Mouse (Mus musculus): ENCODE data around the gene Emp1. TPM values are rescaled to one million over a fixed set of nuclear protein-coding genes. Genes with fewer than 3 reads are reported as not detected.

Gene Emp1
- polyA plus RNA-seq (2015; fragmentation: Nextera tagmentation; extraction: Ambion mirVana) = 7.0 and 8.6 TPM in 2 replicates

DNA sequence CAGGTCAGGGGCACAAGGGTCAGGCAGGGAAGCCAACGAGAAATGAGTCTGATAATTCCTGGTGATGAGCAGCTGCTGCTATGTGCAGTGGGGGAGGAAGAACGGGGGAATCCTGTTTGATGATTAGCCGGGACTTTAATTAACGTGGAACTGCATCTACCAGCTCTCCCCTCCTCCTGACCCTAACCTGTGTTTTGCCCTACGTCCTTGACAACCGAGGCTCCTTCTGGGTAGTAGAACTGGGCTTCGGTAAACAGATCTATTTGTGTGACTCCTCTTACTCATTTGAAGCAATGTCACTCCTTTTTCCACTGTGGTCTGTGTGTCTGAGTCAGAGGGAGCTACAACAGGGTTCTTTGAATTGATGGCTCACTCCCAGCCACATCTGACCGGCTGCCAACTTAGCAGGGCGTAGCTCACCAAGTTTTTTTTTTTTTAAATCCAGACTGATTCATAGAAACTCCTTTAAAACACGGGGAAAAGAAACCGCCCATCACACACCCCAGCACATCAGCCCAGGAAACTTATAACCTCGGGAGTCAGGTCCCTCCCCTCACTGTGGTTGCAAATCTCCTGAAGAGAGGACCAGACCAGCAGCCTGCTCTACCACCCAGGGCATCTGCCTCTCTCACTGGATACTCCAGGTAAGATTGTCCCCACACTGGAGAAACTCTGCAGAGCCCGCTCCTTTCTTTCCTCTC, at the start of gene Emp1:
TSS of gene Emp1 (plus strand) at position 87 of the 701 bp plus-strand sequence.

Other genes with a start within 250 kb of the Emp1 start
- not detected in 2 replicates for gene Gprc5d, start 244.3 kb upstream of the Emp1 start, polyA plus RNA-seq (2015; fragmentation: Nextera tagmentation; extraction: Ambion mirVana)
- 85.1 and 97.9 TPM in 2 replicates for gene Fam234b, start 164.6 kb upstream of the Emp1 start, polyA plus RNA-seq (2015; fragmentation: Nextera tagmentation; extraction: Ambion mirVana)
- gene Hebp1, start 164.5 kb upstream of the Emp1 start, polyA plus RNA-seq (2015; fragmentation: Nextera tagmentation; extraction: Ambion mirVana) = 13.8 TPM in 2 replicates
- 0.29 and 0.53 TPM in 2 replicates for gene Gsg1, start 108.2 kb upstream of the Emp1 start, polyA plus RNA-seq (2015; fragmentation: Nextera tagmentation; extraction: Ambion mirVana)
- gene Pbp2, start 52.1 kb upstream of the Emp1 start, polyA plus RNA-seq (2015; fragmentation: Nextera tagmentation; extraction: Ambion mirVana) = not detected in 2 replicates

Data from neural tube, postnatal 0 days (tissue).